Mouse (Mus musculus): Measurements from ENCODE around the gene Homer3.

The Homer3 gene

GRCm38 (mm10) chr8:70282603-70283135 lies at the start of gene Homer3:
Gene Homer3, plus strand, starts transcription at chr8:70282827.
- DNase-seq, result peak; percentile 65 to 71

DNA sequence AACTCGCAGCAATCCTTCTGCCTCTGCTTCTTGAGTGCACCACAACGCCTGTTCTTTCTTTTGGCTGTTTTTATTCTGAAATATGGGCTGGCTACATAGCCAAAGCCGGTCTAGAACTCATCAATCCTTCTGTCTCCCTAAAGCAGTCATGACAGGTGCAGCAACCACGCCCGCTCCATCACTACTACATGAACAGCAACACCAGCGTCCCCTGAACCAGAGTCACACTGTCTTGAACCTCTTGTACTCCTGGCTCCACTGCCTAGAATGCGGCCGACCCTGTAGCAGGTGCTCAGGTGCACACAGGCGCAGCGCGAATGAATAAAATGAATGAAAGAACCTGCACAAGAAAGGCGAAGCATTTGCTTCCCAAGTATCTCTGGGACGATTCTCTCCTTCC lies 49.0 kb upstream of the Homer3 start:
- DNase-seq, result no peak

GRCm38 (mm10) chr8:70234080-70234780 lies 48.4 kb upstream of the Homer3 start, which contains the start of the genes Sugp2 and Armc6:
Gene Sugp2, plus strand, starts transcription at chr8:70234226.
Gene Armc6, minus strand, starts transcription at chr8:70234466.
- peak; percentile 93 to 97 for DNase-seq

GRCm38 (mm10) chr8:70234781-70235128 lies 47.9 kb upstream of the Homer3 start:
- no peak for DNase-seq

DNA sequence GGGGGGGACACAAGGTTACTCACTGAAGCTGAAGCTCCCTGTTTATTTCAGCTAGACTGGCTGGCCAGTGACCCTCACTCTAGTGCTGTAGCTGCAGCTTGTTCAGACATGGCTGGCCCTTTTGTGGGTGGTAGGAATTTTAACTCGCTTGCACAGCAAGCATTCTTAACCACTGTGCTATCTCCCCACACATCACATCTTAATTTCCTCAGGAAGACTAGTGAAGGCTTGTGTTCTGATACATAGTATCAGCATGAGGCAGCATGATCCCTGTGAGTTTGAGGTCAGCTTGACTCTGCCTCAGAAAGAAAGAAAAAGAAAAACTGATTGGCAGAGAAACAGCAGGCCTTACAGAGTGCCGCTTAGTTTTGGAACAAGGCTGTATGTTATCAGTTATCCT lies 44.8 kb upstream of the Homer3 start:
- no peak for DNase-seq

DNA sequence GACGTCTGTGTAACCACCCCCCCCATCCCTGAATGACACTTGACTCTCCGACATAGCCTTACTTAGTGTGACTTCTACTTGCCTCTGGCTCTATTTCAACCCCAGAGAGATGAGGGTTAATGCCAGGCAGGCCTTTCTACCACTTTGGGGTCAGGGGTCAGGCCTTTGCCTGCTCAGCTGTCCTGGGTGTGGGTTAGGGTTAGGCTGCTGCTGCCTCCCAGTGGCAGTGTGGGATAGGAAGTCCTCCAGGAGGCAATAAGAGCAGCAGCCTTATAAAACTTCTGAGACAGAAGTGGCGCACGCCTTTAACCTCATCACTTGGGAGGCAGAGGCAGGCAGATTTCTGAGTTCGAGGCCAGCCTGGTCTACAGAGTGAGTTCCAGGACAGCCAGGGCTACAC lies 42.0 kb upstream of the Homer3 start:
- no peak for DNase-seq

DNA sequence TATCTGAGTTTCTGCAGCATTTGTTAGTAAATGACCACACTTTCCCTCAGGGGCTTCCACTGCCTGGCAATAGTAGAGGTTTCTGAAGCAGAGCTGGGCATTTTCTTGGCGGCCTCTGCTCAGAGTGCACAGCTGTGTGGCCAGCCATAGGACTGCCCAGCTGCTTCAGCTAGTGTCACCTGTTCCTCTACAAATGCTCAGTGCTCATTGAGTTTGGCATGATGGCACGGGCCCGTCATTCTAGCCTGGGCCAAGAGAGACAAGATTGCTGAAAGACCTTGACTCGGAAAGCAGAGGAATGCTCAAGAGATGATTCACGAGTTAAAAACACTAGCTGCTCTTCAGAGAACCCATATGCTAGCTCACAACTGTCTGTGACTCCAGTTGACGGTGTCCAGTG lies 36.0 kb upstream of the Homer3 start:
- DNase-seq, result no peak

GRCm38 (mm10) chr8:70247841-70248240 lies 34.8 kb upstream of the Homer3 start:
- DNase-seq, result no peak

GRCm38 (mm10) chr8:70254628-70255027 lies 28.0 kb upstream of the Homer3 start:
- no peak for DNase-seq

GRCm38 (mm10) chr8:70257456-70257855 lies 25.2 kb upstream of the Homer3 start:
- peak; percentile 52 to 65 for DNase-seq

GRCm38 (mm10) chr8:70258600-70258999 lies 24.0 kb upstream of the Homer3 start:
- no peak for DNase-seq

GRCm38 (mm10) chr8:70259043-70259442 lies 23.6 kb upstream of the Homer3 start:
- DNase-seq, result no peak

DNA sequence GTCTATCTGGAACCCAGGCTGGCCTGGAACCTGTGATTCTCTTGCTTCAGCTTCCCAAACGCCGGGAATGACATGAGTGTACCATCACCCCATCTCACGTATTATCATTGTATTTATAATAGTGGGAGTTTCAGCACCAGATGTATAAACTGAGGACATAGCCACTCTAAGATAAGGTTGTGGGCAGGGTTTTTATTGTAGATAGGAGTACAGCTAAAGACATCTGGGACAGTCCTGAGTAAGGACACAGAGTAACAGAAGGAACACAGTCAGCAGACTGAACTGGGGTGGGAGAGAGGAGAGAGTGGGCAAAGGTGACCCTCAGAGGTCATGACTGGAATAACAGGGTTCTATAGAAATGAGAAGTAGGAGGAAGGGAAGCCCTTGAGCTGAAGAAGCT lies 15.0 kb upstream of the Homer3 start:
- no peak for DNase-seq

GRCm38 (mm10) chr8:70268311-70268710 lies 14.3 kb upstream of the Homer3 start:
- peak in 1 of 2 experiments; percentile 31 for DNase-seq

DNA sequence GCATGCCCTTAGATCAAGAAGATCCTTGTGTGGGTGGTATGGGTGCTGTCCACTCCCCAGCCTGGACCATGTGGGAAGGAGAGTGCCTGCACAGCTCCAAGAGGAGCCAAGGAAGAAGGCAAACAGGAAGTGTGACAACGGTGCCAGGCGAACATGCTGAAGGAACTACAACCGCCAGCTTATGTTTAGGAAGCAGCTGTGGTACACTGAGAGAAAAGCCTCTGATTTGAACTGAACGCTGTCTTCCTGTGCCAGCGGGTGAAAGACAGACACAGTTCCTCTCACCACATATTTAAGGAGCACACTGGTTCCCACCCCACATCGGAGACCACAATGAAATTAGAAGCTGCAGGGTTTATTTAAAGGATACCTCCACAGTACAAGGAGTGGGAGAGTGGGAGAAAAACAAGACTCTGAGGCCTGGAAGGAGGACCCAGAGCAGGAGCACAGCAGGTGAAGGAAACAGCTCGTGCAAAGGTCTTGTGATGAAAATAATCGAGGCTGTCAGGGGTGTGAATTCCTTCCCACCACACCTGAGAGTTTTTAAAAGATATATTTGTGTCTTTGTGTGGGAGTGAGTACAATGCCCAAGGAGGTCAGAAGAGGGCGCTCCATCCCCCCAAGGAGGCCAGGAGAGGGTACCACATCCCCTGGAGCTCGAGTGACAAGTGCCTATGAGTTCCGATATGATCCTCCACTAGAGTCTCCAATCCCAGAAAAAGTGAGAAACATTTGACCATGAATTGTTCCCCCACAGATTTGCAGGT lies 13.6 kb upstream of the Homer3 start:
- DNase-seq, result no peak

DNA sequence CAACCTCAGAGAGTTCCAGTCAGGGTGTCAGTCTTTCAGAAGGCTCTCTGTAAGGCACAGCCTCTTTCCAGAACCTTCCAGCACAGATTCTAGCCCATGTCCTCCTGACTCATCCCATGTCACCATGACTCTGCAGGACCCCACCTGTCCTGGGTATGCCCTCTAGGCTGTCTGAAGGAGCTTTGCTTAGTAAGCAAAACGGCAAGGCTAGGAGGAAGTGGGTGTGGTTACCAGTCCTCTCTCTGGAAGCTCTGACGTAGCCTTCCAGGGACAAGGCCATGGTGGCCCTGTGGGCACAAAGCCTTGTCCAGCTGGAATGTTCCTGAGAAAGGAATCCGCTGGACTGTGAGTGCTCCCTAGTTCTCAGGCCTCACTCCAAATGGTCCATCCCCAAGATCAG lies 9.7 kb upstream of the Homer3 start:
- no peak for DNase-seq

- DNase-seq, result no peak
Measured at GRCm38 (mm10) chr8:70274350-70274749, 8.3 kb upstream of the Homer3 start.

DNA sequence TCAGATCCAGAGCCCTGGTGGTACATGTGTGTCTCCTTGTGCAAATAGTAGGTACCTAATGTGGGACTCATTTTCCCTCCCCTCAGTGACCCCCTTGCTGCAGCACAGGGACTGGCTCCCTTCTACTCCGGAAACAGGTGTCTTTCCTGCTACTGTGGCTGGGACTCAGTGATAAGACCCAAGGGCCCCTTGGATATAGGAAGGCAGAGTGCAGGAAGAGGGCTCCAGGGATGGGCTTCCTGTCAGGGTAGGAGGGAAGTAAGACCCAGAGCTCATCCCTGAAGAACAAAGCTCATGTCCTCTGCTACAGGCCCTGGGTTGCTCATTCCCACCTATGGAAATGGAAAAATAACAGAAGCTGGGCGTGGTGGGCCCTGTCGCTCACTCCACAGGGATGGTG lies 6.2 kb upstream of the Homer3 start:
- DNase-seq, result no peak

- no peak for DNase-seq
Measured at GRCm38 (mm10) chr8:70278175-70278574, 4.5 kb upstream of the Homer3 start.

DNA sequence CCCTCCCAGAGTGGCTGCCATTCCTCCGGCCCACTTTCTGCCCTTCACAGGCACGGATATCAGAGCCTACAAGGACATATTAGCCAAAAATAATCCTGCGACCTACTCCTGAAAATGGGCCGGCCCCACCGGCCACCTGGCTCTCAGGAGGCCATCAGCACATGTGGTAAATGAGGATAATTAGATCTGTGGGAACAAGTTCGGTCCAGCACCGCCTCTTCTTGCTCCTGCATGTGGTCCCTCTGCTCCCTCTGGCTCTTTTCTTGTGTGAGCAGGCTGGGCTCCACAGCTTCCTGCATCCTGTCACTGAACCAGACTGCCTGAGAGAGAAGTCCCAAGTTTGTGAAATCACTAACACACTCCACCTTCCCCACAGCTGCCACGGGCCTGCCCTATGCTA lies 3.4 kb upstream of the Homer3 start:
- peak in 1 of 2 experiments; percentile 13 for DNase-seq

GRCm38 (mm10) chr8:70281001-70281400 lies 1.6 kb upstream of the Homer3 start:
- no peak for DNase-seq

- peak in 1 of 2 experiments; percentile 22 for DNase-seq
Measured at GRCm38 (mm10) chr8:70283136-70284077, 780 bp downstream of the Homer3 start.

DNA sequence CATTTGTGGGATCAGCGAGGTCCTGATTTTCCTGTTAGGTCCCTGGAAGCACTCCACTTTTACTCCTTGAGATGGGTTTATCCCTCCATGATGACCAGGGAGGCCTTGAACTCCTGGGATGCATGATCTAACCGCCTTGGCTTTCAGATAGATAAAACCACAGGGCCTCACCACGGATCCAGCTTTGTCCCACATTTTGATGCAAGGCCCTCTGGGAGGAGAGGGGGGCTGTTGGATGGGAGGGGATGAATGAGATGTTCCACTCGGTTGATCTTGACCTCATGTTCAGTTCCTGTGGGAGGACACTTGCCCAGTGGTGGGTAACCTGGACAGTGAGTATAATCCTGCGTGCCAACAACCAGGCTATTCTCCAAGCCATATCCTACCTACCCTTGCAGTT lies 1.8 kb downstream of the Homer3 start:
- DNase-seq, result no peak

Data from cerebellum, adult 18-20 months (tissue).